Mouse (Mus musculus): ENCODE measurements around the gene Arap2.

- TF ChIP-seq EP300 (IDR thresholded peaks at IDR 0.05), result no peak
- TF ChIP-seq CTCF (IDR thresholded peaks at IDR 0.05), result no peak
These were observed at the start of gene Arap2 for GRCm38 (mm10) chr5:62765784-62766701.
